Mouse (Mus musculus) bone marrow macrophage, adult 2 months (primary cell): ENCODE data around the gene Numbl.

Experiments
- CTCF ChIP-seq: IDR thresholded peaks from 2 replicates; pipeline ENCODE4 v1.5.1; 2012; ENCODE audit warnings: low read depth, mild to moderate bottlenecking, low read length, moderate library complexity
- POLR2A ChIP-seq: IDR thresholded peaks from 2 replicates; pipeline ENCODE4 v1.6.1; 2012; ENCODE audit warnings: mild to moderate bottlenecking, low read depth, low read length, borderline replicate concordance

- TF ChIP-seq CTCF (no peak), POLR2A (no peak)
Measured at GRCm38 (mm10) chr7:27274916-27275315, 16.7 kb downstream of the Numbl start.
